Mouse (Mus musculus): Measurements from ENCODE around the gene Tjp3. TPM values are rescaled to one million over a fixed set of nuclear protein-coding genes. Genes with fewer than 3 reads are reported as not detected.

Gene Tjp3
- polyA plus RNA-seq, 1 experiment = 13.2 TPM

- TF ChIP-seq CTCF (conservative IDR thresholded peaks at IDR 0.05; ENCODE audit: insufficient read depth, insufficient read length, low read depth, low read length) (no peak), POLR2A (IDR thresholded peaks at IDR 0.05; ENCODE audit: low read depth, low read length) (no peak)
- DNase-seq = no peak
- Histone ChIP-seq H3K27me3 (replicated peaks; ENCODE audit: control insufficient read depth, insufficient read depth, low read length) (no peaks in the 10 kb centered on the region), H3K4me3 (ENCODE audit: insufficient read depth, low read depth, low read length) (no peak overlapping the region), H3K27ac (ENCODE audit: insufficient read depth, low read depth, low read length) (peak overlapping the region; percentile 99), H3K4me1 (ENCODE audit: control insufficient read depth, insufficient read depth, low read length) (peaks cover 77% of the 10 kb centered on the region), H3K36me3 (ENCODE audit: control insufficient read depth, insufficient read depth, low read length) (no peaks in the 10 kb centered on the region)
- 51% methylated on average over 6 of the region's 6 CpGs for WGBS
Measured at GRCm38 (mm10) chr10:81297246-81297645, 5.9 kb upstream of the Tjp3 start.

- no peak overlapping the region for H3K27ac ChIP-seq (ENCODE audit: insufficient read depth, low read depth, low read length)
- no peak for TF ChIP-seq CTCF (conservative IDR thresholded peaks at IDR 0.05; ENCODE audit: insufficient read depth, insufficient read length, low read depth, low read length)
- no peak overlapping the region for H3K4me3 ChIP-seq (ENCODE audit: insufficient read depth, low read depth, low read length)
Measured at GRCm38 (mm10) chr10:81295185-81295584, 3.8 kb upstream of the Tjp3 start.

GRCm38 (mm10) chr10:81294442-81294841 is 3.1 kb upstream of the Tjp3 start:
- TF ChIP-seq POLR2A (IDR thresholded peaks at IDR 0.05; ENCODE audit: low read depth, low read length) = no peak
- TF ChIP-seq CTCF (conservative IDR thresholded peaks at IDR 0.05; ENCODE audit: insufficient read depth, insufficient read length, low read depth, low read length) = no peak
- Histone ChIP-seq H3K36me3 (ENCODE audit: control insufficient read depth, insufficient read depth, low read length) (no peaks in the 10 kb centered on the region), H3K27me3 (replicated peaks; ENCODE audit: control insufficient read depth, insufficient read depth, low read length) (no peaks in the 10 kb centered on the region), H3K4me3 (ENCODE audit: insufficient read depth, low read depth, low read length) (peak overlapping the region; percentile 93; the same call in 1 of the 2 replicates), H3K4me1 (ENCODE audit: control insufficient read depth, insufficient read depth, low read length) (peaks cover 52% of the 10 kb centered on the region), H3K27ac (ENCODE audit: insufficient read depth, low read depth, low read length) (no peak overlapping the region)
- no peak for DNase-seq
- WGBS = 25% methylated on average over 8 of the region's 8 CpGs

More at GRCm38 (mm10) chr10:81295185-81295584, 3.8 kb upstream of the Tjp3 start:
- Histone ChIP-seq H3K27me3 (replicated peaks; ENCODE audit: control insufficient read depth, insufficient read depth, low read length) (no peaks in the 10 kb centered on the region), H3K4me1 (ENCODE audit: control insufficient read depth, insufficient read depth, low read length) (peaks cover 59% of the 10 kb centered on the region), H3K36me3 (ENCODE audit: control insufficient read depth, insufficient read depth, low read length) (no peaks in the 10 kb centered on the region)
- no peak for DNase-seq
- WGBS = 82% methylated on average over 6 of the region's 6 CpGs

- TF ChIP-seq POLR2A (IDR thresholded peaks at IDR 0.05; ENCODE audit: low read depth, low read length) = no peak
- no peak for TF ChIP-seq CTCF (conservative IDR thresholded peaks at IDR 0.05; ENCODE audit: insufficient read depth, insufficient read length, low read depth, low read length)
- WGBS = 4% methylated on average over 25 of the region's 25 CpGs
Measured at GRCm38 (mm10) chr10:81293334-81294030, 2.1 kb upstream of the Tjp3 start.

GRCm38 (mm10) chr10:81292554-81293333 is 1.4 kb upstream of the Tjp3 start, which contains the start of gene Pip5k1c:
Gene Pip5k1c, plus strand, starts transcription at chr10:81292963.
- H3K27me3 ChIP-seq (replicated peaks; ENCODE audit: control insufficient read depth, insufficient read depth, low read length) = no peaks in the 10 kb centered on the region
- peak; percentile 100 for DNase-seq
- peak; percentile 92; the same call in 1 of the 2 replicates for TF ChIP-seq CTCF (conservative IDR thresholded peaks at IDR 0.05; ENCODE audit: insufficient read depth, insufficient read length, low read depth, low read length)
- no peak for TF ChIP-seq POLR2A (IDR thresholded peaks at IDR 0.05; ENCODE audit: low read depth, low read length)
- peak within 1 kb of the TSS; percentile 87 for H3K27ac ChIP-seq (ENCODE audit: insufficient read depth, low read depth, low read length)
- H3K4me1 ChIP-seq (ENCODE audit: control insufficient read depth, insufficient read depth, low read length) = peaks cover 39% of the 10 kb centered on the region
- 1% methylated on average over 79 of the region's 80 CpGs for WGBS
- no peaks in the 10 kb centered on the region for H3K36me3 ChIP-seq (ENCODE audit: control insufficient read depth, insufficient read depth, low read length)
- H3K4me3 ChIP-seq (ENCODE audit: insufficient read depth, low read depth, low read length) = peak within 1 kb of the TSS; percentile 93

More at GRCm38 (mm10) chr10:81293334-81294030, 2.1 kb upstream of the Tjp3 start:
- H3K36me3 ChIP-seq (ENCODE audit: control insufficient read depth, insufficient read depth, low read length) = no peaks in the 10 kb centered on the region
- H3K27me3 ChIP-seq (replicated peaks; ENCODE audit: control insufficient read depth, insufficient read depth, low read length) = no peaks in the 10 kb centered on the region
- H3K4me1 ChIP-seq (ENCODE audit: control insufficient read depth, insufficient read depth, low read length) = peaks cover 43% of the 10 kb centered on the region
- peak overlapping the region; percentile 93 for H3K4me3 ChIP-seq (ENCODE audit: insufficient read depth, low read depth, low read length)
- H3K27ac ChIP-seq (ENCODE audit: insufficient read depth, low read depth, low read length) = 0 out of 2 replicates have a peak overlapping the region, but pooled peaks have one; percentile 87
- DNase-seq = no peak

- Histone ChIP-seq H3K27me3 (replicated peaks; ENCODE audit: control insufficient read depth, insufficient read depth, low read length) (no peaks in the 10 kb centered on the region), H3K4me1 (ENCODE audit: control insufficient read depth, insufficient read depth, low read length) (peaks cover 31% of the 10 kb centered on the region), H3K27ac (ENCODE audit: insufficient read depth, low read depth, low read length) (peak overlapping the region; percentile 20; the same call in 1 of the 2 replicates), H3K36me3 (ENCODE audit: control insufficient read depth, insufficient read depth, low read length) (no peaks in the 10 kb centered on the region), H3K4me3 (ENCODE audit: insufficient read depth, low read depth, low read length) (peak overlapping the region; percentile 36; the same call in 1 of the 2 replicates)
- DNase-seq = peak; percentile 63
- 28% methylated on average over 24 of the region's 24 CpGs for WGBS
- TF ChIP-seq POLR2A (IDR thresholded peaks at IDR 0.05; ENCODE audit: low read depth, low read length) (no peak), CTCF (conservative IDR thresholded peaks at IDR 0.05; ENCODE audit: insufficient read depth, insufficient read length, low read depth, low read length) (no peak)
Measured at GRCm38 (mm10) chr10:81290698-81291460, 502 bp downstream of the Tjp3 start.

Data from kidney, adult 2 months (tissue).